Mouse (Mus musculus) lung, postnatal 14 days (tissue): ENCODE data around the gene Hoxa10.

Source experiments
- DNase-seq: peaks from one replicate; pipeline ENCODE4 v3.0.0; 2021

Hoxa10 gene

DNA sequence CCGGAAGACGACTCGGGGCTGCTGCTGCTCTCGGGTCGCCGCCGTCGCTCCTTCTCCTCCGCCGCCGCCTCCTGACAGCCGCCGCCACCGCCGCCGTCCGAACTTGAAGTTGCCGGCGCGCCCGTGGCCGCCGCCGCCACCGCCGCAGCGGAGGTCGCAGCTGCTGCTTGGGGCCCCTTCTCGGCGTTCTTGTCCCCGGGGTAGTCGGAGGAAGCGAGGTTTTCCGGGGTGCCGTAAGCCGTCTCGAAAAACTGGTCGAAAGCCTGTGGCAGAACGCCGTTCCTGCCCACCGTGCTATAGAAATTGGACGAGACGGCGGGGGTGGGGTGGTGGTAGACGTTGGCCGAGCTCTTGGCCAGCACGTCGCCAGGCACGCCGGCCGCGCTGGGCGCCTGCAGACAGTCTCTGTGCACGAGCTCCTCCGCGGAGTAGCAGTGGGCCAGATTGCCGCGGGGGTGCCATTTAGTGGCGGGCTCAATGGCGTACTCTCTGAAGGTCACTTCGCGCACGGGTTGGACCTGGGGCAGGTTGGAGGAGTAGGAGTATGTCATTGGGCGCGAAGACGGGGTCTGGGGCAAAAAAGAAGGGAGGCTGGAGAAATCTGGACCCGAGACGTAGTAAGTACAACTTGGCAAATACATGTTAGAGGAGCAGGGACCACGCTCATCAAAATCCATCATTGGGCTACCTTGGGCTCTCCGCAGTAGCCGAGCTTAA is 4.5 kb upstream of the Hoxa10 start:
- DNase-seq = no peak

DNA sequence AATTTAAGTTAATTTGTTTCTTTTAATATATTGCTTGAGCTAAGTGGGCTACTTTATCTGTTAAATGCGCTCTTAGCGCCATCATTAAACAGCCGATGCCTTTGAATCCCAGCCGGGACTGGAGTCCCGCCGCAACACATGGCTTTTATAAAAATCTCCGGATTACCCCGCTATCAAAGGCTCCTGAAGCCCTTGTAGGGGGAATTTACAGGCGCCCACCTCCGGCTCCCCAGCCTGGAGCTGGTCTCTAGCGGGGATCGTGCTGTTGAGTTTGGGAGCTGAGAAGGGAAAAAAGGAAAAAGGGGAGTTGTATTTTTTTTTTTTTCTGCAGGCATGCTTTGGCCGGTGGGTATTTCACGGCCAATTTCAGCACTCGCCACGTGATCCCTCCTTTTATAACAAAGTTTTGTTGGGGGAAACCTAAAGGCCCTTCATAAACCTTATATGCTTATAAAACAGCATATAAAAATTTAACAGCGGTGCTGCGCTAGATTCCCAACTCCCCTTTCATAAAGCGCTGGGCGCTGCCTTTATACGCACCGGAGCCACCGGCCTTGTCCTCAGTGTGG is 3.9 kb upstream of the Hoxa10 start:
- no peak for DNase-seq

DNA sequence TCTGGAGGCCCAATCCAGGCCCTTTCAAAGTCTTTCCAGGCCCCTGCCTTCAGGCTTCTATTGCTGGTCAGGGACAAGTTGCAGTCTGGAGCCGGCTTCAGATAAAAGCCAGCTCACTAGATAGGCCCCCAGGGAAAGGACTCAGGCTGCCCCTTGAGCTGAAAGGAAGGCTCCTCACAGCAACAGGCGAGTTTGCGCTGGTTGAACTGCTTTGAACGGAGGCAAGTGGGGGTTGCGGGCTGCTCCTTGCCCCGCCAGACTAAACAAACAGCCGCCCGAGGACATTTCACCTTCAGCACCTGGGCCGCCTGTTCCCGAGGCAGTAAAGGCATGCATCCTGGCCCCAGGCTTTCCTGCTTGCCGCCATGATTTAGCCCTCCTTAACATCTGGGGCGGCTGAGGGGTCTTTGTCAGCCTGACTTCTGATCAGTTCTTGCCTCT is 3.0 kb upstream of the Hoxa10 start:
- DNase-seq = no peak

DNA sequence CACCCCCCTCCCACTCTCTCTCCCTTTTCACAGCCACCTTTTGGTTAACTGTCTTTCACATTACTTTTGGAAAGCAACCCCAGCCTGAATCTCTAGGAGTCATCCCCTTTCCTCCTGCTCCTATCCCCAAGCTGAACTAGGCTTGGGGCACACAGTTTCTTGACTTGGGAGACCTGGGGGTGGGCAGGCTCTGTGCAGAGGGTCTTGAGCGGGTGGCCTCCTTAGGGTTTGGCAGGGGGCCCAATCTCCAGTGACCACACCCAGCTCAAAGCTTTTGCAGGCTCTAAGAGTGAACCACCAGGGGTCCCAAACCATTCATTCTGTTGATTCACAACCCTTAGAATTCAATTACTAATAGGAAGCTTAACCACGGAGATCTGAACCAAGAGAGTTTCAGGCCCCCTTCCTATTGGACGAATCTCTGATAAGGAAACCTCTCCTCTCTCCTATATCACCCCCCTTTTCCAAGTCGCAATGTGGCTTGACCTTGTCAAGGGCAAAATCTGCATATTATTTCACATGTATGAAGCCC is 2.2 kb upstream of the Hoxa10 start:
- DNase-seq = no peak

- no peak for DNase-seq
Observed at GRCm38 (mm10) chr6:52241001-52241621, 457 bp upstream of the Hoxa10 start.

DNA sequence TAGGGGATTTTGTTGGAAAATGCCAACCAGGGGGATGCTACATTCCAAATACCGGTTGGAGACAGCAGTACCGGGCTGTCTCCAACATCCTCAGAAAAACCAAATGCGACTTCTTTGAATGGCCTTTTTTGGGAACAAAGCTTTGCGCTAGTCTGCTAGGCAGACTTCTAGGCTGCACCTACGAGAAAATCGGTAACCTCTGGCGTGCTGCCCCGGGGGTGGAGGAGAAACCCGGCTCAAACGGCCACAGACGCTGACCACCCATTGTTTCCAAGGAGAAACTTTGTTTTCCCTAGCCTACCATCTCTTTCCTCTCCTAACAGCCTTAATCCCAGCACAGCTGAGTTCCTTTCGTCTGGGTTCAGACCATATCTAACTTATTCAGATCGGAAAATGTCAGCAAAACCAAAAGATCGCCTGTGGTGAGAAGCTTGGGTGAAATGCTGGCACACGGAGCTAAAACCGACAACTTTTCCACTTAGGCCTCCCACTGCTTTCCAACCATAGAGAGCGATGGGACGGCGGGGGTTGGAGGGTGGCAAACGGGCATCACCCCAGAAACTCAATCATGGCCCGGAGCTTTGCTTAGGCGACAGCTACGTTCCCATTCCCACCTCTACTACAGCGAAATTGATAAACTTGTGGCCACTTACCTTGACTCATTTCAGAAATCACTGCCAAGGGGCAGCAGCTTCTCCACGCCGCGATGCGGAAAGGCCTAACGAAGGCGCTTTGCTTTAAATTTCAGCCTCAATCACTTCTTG is 847 bp downstream of the Hoxa10 start:
- no peak for DNase-seq

DNA sequence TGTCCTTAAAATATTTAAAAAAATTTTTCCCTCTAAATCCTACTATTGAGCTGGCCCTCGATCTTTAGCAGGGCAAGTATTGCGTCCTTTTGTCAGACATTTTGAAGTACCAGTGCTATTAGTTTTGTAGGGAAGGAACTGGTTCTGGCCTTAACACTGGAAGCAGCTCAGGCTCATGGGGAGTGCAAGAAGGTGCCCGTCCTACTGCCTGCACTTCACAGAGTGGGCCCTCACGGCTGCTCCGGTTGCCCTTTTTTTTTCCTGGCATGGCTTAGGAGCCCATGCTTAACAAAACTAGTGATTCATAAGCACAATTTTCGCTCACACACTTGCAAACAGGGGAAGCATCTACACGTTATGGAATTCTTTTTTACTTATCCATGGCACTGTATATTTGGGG is 1.7 kb downstream of the Hoxa10 start:
- no peak for DNase-seq

DNA sequence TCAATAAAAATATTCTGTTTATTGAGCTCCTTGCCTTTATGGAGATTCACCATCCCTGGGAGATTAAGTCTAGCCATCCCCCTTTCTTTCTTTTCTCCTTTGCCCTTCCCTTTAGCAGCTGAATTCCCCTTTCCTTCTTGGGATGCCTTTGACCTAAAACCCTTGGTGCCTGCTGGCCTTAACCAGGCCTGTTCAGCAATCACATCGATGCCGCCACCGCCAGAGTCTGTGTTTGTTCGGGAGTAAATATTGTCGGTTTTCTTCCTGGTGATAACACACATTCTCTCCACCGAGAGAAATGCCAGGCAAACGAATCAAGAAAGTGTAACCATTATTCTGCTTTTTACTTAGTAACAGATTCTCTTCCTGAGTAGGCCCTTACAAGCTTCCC is 2.5 kb downstream of the Hoxa10 start:
- no peak for DNase-seq

- DNase-seq = no peak
Observed at GRCm38 (mm10) chr6:52237346-52238154, 3.1 kb downstream of the Hoxa10 start.

DNA sequence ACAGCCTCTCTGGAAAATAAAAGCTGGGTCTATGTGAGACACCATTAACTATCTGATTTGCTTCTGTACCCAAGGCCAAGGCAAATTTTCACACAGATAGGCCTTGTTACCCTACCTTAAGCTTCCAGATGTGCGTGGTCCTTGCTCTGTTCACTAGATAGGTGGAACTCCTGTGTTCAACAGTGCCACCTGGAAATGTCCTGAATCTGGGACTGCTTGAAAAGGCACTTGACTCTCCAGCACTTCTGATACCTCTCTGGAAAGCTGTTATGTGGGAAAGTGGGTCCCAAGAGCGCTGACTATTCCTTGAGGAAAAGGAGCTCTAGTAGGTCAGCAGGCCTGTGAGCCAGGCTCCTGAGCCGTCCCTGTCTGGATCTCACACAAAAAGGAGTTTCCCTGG is 3.8 kb downstream of the Hoxa10 start:
- DNase-seq = no peak

- no peak for DNase-seq
Observed at GRCm38 (mm10) chr6:52235866-52236265, 4.8 kb downstream of the Hoxa10 start.

GRCm38 (mm10) chr6:52235267-52235666 is 5.4 kb downstream of the Hoxa10 start:
- no peak for DNase-seq

DNA sequence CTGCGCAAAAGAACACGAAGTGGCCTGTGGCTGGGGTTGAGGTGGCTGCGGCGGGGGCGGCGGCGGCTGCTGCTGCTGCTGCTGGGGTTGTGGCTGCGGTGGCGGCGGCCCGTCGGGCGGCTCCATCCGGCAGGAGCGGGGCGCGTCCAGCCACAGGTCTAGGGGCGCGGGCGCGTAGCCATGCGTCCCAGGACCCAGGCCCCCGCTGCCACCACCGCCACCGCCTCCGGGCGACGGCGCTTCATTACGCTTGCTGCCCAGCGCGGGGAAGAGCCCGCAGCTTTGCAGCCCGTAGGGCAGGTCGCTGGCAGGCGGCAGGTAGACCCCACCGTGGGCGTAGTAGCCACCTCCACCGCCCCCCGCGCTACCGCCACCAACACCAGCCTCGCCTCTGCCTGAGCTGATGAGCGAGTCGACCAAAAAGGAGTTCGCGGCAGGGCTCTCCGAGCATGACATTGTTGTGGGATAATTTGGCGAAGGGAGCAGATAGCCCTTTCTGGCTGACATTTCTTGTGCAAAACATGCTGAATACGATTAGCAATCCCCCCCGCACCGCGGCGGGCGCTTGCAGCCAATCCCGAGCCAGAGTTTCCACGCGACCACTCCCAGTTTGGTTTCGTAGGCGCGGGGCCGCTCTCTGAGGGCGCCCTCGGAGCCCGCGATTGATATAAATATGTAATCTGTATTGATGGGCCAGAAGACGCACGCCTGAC is 6.1 kb downstream of the Hoxa10 start:
- no peak for DNase-seq

GRCm38 (mm10) chr6:52233546-52234427 is 6.9 kb downstream of the Hoxa10 start:
- no peak for DNase-seq

GRCm38 (mm10) chr6:52232984-52233545 is 7.6 kb downstream of the Hoxa10 start:
- no peak for DNase-seq

- DNase-seq = no peak
Observed at GRCm38 (mm10) chr6:52232568-52232965, 8.1 kb downstream of the Hoxa10 start.

DNA sequence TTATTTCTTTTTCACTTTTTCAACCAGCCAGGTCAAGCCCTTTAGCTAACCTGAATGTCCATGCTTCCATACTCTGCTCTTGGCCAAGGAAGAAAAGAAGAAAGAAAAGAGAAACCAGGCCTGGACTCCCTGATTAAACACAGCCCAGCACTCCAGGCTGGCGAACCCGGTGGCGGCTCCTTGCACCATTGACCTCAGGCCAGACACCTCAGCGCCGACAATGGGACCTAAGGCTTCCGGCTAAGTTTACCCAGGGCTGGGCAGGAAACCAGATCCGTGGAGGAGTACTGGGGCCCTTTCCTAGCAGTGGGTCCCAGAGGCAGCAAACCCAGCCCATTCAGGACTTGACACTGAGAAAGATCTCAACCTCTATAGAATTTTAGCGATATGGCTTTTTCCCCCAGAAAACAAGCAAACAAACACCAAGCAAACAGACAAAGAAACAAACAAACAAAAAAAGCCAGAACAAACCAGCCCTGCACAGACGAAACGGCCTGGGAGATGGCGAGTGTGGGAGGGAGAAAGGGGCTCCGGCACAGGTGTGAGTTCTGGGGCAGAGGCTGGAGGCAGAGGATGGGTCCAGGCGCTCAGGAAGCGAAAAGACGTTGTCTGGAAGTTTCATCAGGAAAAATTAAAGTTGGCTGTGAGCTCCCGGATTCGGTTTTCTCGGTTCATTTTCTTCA is 8.6 kb downstream of the Hoxa10 start:
- no peak for DNase-seq

GRCm38 (mm10) chr6:52230516-52231165 is 10.0 kb downstream of the Hoxa10 start, which contains the start of gene Hoxa9:
Gene Hoxa9, minus strand, starts transcription at chr6:52231089.
- no peak for DNase-seq
